Mouse (Mus musculus): ENCODE measurements at regions not wholly inside any gene's neighbourhood (a gene's known extent, or its start where the extent isn't known, plus 50 kb on each side); places are given as distances from the start of the nearest gene placed in this dataset.

DNA sequence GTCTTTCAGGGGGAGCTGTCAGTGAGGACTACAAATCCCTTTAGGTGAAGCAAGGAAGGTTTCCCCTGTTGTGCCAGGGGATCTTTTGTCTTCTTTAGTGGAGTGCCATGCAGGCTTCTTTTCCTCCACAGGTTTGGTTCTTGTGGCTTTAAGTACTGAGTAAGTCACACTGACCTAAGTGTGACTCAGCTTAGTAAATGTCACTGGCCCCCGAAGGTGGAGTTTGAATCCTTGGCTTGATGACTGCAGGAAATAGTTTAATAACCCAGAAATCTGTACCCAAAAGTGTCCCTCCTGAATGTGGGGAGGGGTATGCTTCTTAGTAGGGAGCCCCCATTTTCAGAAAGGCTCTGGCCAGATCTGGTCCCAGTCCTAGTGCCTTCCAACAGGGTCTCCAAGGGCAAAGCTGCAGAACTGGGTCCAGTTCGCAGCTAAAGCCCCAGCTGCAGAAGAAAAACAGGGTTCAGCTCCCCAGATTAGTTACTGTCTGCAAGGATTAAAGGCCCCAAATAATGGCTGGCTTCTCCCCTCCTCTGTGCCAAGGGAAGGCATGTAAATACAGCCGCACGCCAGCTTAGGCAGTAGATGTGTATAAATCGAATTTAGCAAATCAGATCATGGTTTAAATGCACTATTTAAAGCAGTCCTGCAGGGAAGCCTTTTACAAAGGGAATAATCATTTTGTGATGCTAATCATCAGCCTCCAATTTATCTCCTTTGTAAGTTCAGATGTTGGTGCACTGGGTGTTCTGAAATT is 51.6 kb upstream of the Polg start:
- no peak for DNase-seq

DNA sequence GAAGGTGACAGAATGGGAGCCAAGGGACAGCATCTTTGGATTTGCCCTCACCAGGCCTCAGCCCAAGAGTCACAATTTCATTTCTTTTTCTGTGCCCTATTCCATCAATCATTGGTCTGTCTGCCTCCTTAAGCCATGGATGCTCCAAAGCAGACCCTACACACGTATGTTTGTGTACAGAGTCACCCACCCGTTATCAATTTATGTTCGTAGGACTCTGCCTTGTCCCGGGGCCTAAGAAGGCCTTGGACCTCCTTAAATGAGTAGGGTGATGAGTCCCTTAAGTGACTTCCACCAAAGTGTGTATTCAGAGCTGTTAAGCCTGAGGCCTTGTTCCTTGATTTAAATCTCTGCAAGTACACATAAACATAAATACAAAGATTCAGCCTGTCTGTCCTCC is 50.1 kb upstream of the Polg start:
- DNase-seq = no peak
